Mouse (Mus musculus) spleen, adult 2 months (tissue): ENCODE measurements around the gene Cdc7.

ENCODE experiments used
- CTCF ChIP-seq: fragments of 200-500 bp; IDR thresholded peaks from 2 replicates; pipeline ENCODE4 v1.5.1; 2011; ENCODE audit warnings: mild to moderate bottlenecking, inconsistent platforms; ENCODE audit not compliant: insufficient read depth, insufficient read length, insufficient replicate concordance; ENCODE audit errors: extremely low read depth
- POLR2A ChIP-seq: fragments of 200-500 bp; IDR thresholded peaks from 2 replicates; pipeline ENCODE4 v1.6.1; 2011; ENCODE audit warnings: low read depth, low read length, inconsistent platforms

DNA sequence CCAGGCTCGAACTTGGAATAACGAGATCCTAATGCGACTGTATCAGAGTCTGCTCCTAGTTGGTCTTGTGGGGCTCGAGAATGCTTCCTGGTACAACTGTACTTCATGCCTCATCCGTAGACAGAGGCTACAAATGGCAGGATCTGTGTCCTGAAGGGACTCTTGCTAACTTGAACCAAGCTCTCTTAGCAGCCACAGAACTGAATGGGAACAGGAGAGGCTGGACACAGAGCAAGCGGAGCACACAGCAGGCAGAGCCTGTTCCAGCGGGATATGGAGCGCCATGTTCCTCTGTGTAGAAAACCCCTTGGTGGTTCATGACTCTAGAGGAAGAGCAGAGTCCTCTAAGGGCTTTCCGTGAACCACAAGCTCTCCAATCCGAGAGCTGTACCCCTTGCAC is 66.7 kb downstream of the Cdc7 start:
- TF ChIP-seq CTCF (no peak), POLR2A (no peak)
